Mouse (Mus musculus) neural tube, embryonic 12.5 days (tissue): ENCODE measurements around the gene Tfpt. TPM values are rescaled to one million over a fixed set of nuclear protein-coding genes. Genes with fewer than 3 reads are reported as not detected.

Source experiments
- ATAC-seq: fragments of 200-750 bp; cut with Nextera tagmentation; 2 replicates; pipeline ENCODE4 v1.8.0; 2017; ENCODE audit warnings: low read depth, mild to moderate bottlenecking, moderate TSS enrichment, moderate library complexity; ENCODE audit not compliant: low FRiP score
- H3K27ac ChIP-seq: fragments of 300-500 bp; sonication (generic); 2 replicates; pipeline ENCODE4 v1.5.1; 2016
- H3K27me3 ChIP-seq: fragments of 300-500 bp; sonication (generic); replicated peaks from 2 replicates; pipeline ENCODE4 v1.6.1; 2016; ENCODE audit warnings: mild to moderate bottlenecking
- H3K36me3 ChIP-seq: fragments of 300-500 bp; sonication (generic); 2 replicates; pipeline ENCODE4 v1.6.1; 2016; ENCODE audit warnings: mild to moderate bottlenecking
- H3K4me1 ChIP-seq: fragments of 300-500 bp; sonication (generic); 2 replicates; pipeline ENCODE4 v1.6.1; 2016
- H3K4me2 ChIP-seq: fragments of 300-500 bp; sonication (generic); replicated peaks from 2 replicates; pipeline ENCODE4 v1.6.1; 2016; ENCODE audit warnings: mild to moderate bottlenecking
- H3K4me3 ChIP-seq: fragments of 300-500 bp; sonication (generic); 2 replicates; pipeline ENCODE4 v1.5.1; 2016
- H3K9ac ChIP-seq: fragments of 300-500 bp; sonication (generic); 2 replicates; pipeline ENCODE4 v1.6.1; 2016; ENCODE audit warnings: mild to moderate bottlenecking
- H3K9me3 ChIP-seq: fragments of 300-500 bp; sonication (generic); 2 replicates; pipeline ENCODE4 v1.6.1; 2016; ENCODE audit warnings: mild to moderate bottlenecking
- WGBS: fragments of 180-500 bp; shearing (Covaris S2); methylation state at CpG from one replicate; pipeline ENCODE4 v1.1.7; 2016; 5-methylcytosine and 5-hydroxymethylcytosine counted together
- polyA plus RNA-seq: library from polyadenylated mRNA; unstranded; fragments of >200 nt; fragmentation: Nextera tagmentation; extraction: Ambion mirVana; gene quantifications from 2 replicates; pipeline ENCODE4 v1.2.1, GENCODE M21; 2016

The Tfpt gene
- polyA plus RNA-seq, 1 experiment from 2014 or later: 39.3 TPM

DNA sequence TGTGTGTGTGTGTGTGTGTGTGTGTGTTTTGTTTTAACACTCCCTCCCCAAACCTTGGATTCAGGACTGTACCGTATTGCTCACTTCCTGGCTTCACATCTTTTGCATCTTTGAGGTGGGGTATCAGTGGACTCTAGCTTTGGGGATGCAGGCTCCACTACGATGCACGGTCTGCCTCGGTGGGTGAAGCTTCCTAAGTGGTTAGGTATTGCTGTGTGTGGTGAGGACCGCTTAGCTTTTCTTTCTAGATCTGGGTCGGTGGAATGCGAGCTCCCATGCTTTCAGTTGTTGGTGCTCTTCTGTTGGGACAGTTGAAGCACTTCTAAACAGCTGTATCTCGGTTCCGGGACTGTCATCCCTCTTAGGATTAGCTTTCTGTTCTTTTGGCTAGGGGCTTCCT lies 16.5 kb upstream of the Tfpt start:
- Histone ChIP-seq H3K27me3 (no peaks in the 10 kb centered on the region), H3K36me3 (peaks cover 20% of the 10 kb centered on the region), H3K27ac (no peak overlapping the region), H3K4me3 (peak overlapping the region; percentile 90), H3K9ac (peak overlapping the region; percentile 98), H3K4me2 (peak overlapping the region; percentile 95), H3K9me3 (no peaks in the 10 kb centered on the region), H3K4me1 (peaks cover 34% of the 10 kb centered on the region)
- ATAC-seq: no peak
- WGBS: 32% methylated on average over 9 of the region's 9 CpGs

DNA sequence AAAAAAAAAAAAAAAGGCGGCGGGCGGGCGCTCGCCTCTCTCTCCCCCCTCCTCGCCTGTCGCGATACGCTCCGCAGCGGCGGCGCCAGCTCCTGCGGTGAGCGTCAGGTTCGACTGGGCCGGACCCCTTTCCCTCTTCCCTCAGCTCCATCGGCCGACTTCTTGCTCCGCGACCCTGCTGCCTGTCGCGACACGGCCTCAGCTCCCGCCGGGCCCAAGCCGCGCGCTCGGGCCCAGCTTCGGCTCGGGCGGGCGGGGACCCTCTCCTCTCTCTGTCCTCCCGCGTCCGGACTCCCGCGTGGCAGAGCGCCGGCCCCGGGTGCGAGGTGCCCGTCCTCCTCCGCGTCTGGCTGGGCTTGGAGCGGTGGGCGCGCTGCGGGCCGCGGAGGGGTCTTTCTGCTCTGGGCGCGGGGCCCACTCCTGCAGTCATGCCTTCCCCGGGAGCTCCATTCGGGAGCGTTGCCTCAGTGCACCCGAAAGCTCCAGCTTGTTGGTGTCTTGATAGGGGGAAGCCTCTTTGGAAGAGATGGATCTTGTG lies 15.8 kb upstream of the Tfpt start:
- no peaks in the 10 kb centered on the region for H3K27me3 ChIP-seq
- no peaks in the 10 kb centered on the region for H3K9me3 ChIP-seq
- peak overlapping the region; percentile 95 for H3K4me2 ChIP-seq
- H3K27ac ChIP-seq: peak overlapping the region; percentile 89
- H3K36me3 ChIP-seq: peaks cover 20% of the 10 kb centered on the region
- under 1% methylated on average over 58 of the region's 58 CpGs for WGBS
- ATAC-seq: peak; percentile 3
- H3K4me1 ChIP-seq: peaks cover 34% of the 10 kb centered on the region
- H3K9ac ChIP-seq: peak overlapping the region; percentile 98
- H3K4me3 ChIP-seq: peak overlapping the region; percentile 90

DNA sequence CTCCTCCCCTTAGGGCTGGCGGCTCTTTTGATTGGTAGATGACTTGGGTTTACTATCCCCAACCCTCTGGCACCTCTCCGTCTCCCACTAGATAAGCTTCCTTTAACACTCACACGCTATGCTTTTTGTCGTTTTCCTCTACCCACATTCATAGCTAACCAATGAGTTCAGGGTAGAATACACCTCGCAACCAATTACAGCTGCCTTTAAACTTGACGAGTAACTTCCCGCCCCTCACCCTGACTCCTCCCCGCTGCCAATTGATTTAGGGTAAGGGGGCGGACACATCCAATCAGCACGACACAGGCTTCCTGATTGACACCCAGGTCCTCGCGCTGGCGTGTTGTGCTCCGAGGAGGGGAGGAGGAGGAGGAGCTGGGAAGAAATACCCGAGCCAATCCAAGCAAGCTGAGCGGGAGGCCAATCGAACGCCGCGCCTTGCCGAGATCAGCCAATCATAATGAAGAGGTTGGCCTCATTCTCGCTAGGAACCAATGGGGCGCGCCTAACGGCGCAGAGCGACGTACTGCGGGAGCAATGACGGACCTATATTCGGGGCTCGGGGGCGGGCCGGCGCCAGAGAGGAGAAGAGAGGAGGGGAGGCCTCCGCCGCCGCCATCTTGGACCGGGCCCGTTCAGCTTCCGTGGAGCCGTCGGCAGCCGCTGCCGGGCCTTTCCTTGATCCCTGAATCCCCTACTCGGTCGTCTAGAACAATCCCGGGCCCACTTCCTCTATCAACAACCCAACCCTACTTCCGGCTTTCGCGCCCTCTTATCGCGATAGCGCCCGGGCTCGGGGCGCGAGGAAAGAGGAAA lies 15.2 kb upstream of the Tfpt start, which contains the start of gene Cnot3:
Gene Cnot3, plus strand, starts transcription at position 597 of the 816 bp plus-strand sequence.
- Histone ChIP-seq H3K4me1 (peaks cover 34% of the 10 kb centered on the region), H3K36me3 (peaks cover 21% of the 10 kb centered on the region), H3K4me3 (peak within 1 kb of the TSS; percentile 90), H3K27ac (peak within 1 kb of the TSS; percentile 89), H3K9me3 (no peaks in the 10 kb centered on the region), H3K27me3 (no peaks in the 10 kb centered on the region), H3K9ac (peak within 1 kb of the TSS; percentile 98), H3K4me2 (peak within 1 kb of the TSS; percentile 95)
- under 1% methylated on average over 54 of the region's 58 CpGs for WGBS
- ATAC-seq: peak; percentile 99

DNA sequence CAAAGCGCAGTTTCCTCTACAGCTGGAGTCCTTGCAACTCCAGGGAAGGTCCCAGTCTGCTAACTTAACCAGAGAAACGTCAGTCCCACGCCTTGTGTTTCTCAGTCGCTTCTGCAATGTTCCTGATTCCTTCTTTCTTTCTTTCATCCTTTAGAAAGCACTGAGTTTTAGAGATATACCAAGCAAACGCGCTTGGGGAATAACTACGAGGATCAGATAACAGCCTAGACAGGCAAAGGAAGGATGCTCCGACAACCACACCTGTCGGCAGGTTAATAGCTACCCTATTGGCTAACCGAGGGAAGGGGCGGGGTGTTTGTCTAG lies 14.6 kb upstream of the Tfpt start:
- no peak for ATAC-seq
- Histone ChIP-seq H3K4me1 (peaks cover 34% of the 10 kb centered on the region), H3K4me2 (peak overlapping the region; percentile 65), H3K36me3 (peaks cover 27% of the 10 kb centered on the region), H3K27me3 (no peaks in the 10 kb centered on the region), H3K4me3 (peak overlapping the region; percentile 34), H3K9ac (no peak overlapping the region), H3K27ac (no peak overlapping the region), H3K9me3 (no peaks in the 10 kb centered on the region)
- WGBS: under 1% methylated on average over 11 of the region's 11 CpGs

DNA sequence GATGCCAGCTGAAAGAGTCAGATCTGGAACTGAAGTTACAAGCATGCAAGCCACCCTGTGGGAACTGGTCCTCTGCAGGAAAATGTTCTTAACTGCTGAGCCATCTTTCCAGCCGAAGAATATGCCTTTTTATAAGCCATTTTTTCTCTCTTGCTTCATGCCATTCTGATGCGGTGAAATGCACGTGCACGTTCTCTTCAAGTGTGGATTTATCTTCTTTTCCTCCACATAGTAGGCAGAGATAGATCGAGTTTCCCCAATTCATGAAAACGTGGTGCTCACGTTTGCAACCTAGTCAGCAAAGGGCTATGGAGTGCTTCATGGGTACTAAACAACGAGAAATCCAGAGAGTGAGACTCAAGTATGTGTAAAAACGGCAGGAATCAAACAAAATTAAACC lies 14.1 kb upstream of the Tfpt start:
- H3K9ac ChIP-seq: no peak overlapping the region
- no peak overlapping the region for H3K27ac ChIP-seq
- peaks cover 28% of the 10 kb centered on the region for H3K36me3 ChIP-seq
- H3K4me3 ChIP-seq: peak overlapping the region; percentile 34
- peaks cover 32% of the 10 kb centered on the region for H3K4me1 ChIP-seq
- peak overlapping the region; percentile 65 for H3K4me2 ChIP-seq
- no peak for ATAC-seq
- WGBS: 26% methylated on average over 9 of the region's 9 CpGs
- no peaks in the 10 kb centered on the region for H3K27me3 ChIP-seq
- H3K9me3 ChIP-seq: no peaks in the 10 kb centered on the region

DNA sequence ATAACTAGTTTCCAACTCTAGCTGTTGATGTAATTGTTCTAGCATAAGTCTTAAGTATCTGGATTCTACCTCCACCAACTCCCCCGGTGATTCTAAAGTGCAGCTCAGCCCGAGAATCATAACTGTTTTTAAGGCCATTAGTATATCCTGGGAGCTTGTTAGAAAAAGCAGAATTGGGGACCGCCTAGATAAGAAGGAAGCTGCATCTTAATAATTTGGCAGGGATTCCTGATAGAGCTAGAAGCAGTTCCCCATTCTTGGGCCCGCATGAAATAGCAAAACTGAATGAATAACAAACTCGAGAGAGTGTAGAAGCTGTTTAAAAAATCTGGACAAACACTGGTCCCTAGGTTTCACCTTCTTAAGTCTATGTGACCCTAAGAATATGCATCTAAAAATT lies 13.7 kb upstream of the Tfpt start:
- WGBS: 71% methylated on average over 5 of the region's 5 CpGs
- H3K4me2 ChIP-seq: no peak overlapping the region
- ATAC-seq: no peak

DNA sequence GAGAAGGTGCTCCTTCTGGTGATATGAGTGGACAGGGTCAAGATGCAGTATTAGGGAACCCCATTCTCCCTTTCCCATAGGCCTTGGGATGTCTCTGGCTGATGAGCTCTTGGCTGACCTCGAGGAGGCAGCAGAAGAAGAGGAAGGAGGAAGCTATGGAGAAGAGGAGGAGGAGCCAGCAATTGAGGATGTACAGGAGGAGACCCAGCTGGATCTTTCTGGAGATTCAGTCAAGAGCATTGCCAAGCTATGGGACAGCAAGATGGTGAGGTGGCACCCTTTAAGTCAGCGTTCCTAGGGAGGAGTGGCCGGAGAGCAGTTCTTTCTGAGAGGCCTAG lies 718 bp upstream of the Tfpt start:
- H3K9me3 ChIP-seq: no peaks in the 10 kb centered on the region
- ATAC-seq: 0 out of 2 replicates have a peak, but pooled peaks have one; percentile 3
- 65% methylated on average over 3 of the region's 3 CpGs for WGBS

More for the DNA sequence above, 13.7 kb upstream of the Tfpt start:
- no peaks in the 10 kb centered on the region for H3K27me3 ChIP-seq
- no peaks in the 10 kb centered on the region for H3K9me3 ChIP-seq
- peaks cover 32% of the 10 kb centered on the region for H3K36me3 ChIP-seq
- no peak overlapping the region for H3K27ac ChIP-seq
- H3K9ac ChIP-seq: no peak overlapping the region
- peaks cover 28% of the 10 kb centered on the region for H3K4me1 ChIP-seq
- H3K4me3 ChIP-seq: no peak overlapping the region

DNA sequence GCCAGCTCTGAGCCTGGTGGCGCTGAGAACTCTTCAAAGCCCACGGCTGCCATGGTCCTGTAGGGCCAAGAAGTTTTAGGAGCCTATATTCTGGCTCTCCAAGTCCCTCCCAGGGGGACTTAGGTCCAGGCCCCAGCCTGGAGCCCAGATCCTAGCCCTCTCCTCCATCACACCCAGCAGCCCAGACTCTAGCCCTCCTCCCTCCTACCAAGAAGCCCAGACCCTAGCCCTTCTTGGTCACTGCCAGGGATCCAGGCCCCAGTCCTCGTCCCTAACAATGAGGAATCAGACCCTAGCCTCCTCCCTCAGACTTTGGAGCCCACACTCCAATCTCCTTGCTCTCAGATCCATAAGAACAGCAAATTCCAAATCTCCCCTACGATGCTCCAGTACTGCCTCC lies 699 bp downstream of the Tfpt start:
- no peaks in the 10 kb centered on the region for H3K27me3 ChIP-seq
- peak overlapping the region; percentile 65 for H3K4me3 ChIP-seq
- H3K4me1 ChIP-seq: peaks cover 25% of the 10 kb centered on the region
- H3K36me3 ChIP-seq: peaks cover 43% of the 10 kb centered on the region
- ATAC-seq: peak; percentile 52
- no peak overlapping the region for H3K27ac ChIP-seq
- H3K9me3 ChIP-seq: no peaks in the 10 kb centered on the region
- 36% methylated on average over 4 of the region's 4 CpGs for WGBS
- peak overlapping the region; percentile 69 for H3K9ac ChIP-seq
- H3K4me2 ChIP-seq: peak overlapping the region; percentile 97

More for the DNA sequence above, 718 bp upstream of the Tfpt start:
- Histone ChIP-seq H3K27ac (no peak overlapping the region), H3K4me1 (peaks cover 25% of the 10 kb centered on the region), H3K27me3 (no peaks in the 10 kb centered on the region), H3K36me3 (peaks cover 43% of the 10 kb centered on the region), H3K9ac (peak overlapping the region; percentile 69), H3K4me2 (peak overlapping the region; percentile 97), H3K4me3 (peak overlapping the region; percentile 65)

DNA sequence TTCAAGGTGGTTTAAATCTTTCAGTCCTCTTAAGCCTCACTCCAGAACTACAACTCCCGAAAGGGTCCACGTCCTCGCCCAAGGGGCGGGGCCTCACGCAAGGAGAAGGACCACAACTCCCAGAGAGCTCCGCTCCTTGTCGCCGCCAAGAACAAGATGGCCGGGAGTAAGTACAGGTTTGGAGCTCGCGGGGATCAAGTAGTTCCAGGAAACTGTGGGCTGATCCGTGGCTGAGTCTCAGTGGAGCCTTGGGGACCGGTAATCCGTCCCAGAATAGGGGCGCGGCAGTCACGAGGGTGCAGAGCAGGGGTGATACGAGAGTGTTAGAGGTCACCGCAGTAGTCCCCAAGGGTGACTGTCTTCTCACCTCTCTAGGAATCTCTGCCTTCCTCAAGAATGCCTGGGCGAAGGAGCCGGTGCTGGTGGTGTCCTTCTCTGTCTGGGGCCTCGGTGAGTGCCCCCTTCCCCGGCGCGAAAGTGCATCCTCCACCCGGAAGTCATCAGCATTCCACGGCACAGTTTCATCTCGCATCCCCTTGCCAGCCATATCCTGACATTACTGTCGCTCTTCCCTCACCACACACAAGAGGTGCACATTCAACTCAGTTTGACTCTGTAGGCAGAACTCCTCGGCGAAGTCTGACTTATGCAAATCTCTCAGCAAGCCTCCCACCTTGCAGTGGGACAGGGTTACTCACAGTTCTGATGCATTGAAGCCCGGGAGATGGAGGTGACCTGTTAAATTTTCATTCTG lies 12.3 kb downstream of the Tfpt start, which contains the start of gene Ndufa3:
Gene Ndufa3, plus strand, starts transcription at position 132 of the 754 bp plus-strand sequence.
- peak within 1 kb of the TSS; percentile 78 for H3K9ac ChIP-seq
- H3K9me3 ChIP-seq: no peaks in the 10 kb centered on the region
- peaks cover 27% of the 10 kb centered on the region for H3K36me3 ChIP-seq
- H3K4me1 ChIP-seq: peaks cover 4% of the 10 kb centered on the region; the same call in 1 of the 2 replicates
- WGBS: 1% methylated on average over 32 of the region's 32 CpGs
- no peak within 1 kb of the TSS for H3K27ac ChIP-seq
- no peaks in the 10 kb centered on the region for H3K27me3 ChIP-seq
- H3K4me3 ChIP-seq: peak within 1 kb of the TSS; percentile 72
- H3K4me2 ChIP-seq: peak within 1 kb of the TSS; percentile 87
- ATAC-seq: peak; percentile 94

DNA sequence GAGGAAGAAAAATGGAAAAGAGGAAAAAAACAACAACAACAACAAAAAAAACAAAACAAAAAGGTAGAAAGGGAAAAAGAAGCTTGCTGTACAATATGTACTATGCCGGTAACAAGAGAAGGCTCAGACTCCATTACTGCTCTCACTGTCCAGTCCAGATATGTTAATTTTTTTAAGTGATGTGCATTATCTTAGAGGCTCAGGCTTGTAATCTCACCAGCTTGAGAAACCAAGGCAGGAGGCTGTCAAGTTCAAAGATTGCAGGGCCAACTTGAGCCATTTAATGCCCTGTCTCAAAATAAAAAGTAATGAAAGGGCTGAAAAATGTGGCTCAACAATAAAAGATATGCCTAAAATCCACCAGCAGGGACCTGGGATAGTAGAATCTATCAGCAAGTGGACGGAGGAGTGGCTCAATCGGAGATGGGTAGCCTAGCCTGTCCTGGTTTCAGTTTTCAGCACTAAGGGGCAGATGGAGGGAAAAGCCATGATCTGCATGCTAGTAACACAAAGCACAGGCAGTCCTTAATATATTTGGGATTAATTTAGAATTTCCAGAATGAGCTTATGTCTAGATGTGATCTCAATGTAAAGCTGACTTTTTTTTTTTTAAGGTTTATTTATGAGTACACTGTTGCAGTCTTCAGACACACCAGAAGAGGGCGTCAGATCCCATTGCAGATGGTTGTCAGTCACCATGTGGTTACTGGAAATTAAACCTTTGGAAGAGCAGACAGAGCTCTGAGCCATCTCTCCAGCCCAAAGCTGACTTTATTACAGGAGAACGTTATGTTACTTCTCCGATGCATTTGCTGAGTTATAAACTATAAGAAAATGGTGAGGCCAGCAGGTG lies 13.1 kb downstream of the Tfpt start:
- Histone ChIP-seq H3K27ac (no peak overlapping the region), H3K9me3 (no peaks in the 10 kb centered on the region), H3K4me1 (peaks cover 4% of the 10 kb centered on the region; the same call in 1 of the 2 replicates), H3K4me2 (peak overlapping the region; percentile 87), H3K27me3 (no peaks in the 10 kb centered on the region), H3K36me3 (peaks cover 20% of the 10 kb centered on the region), H3K4me3 (peak overlapping the region; percentile 72), H3K9ac (no peak overlapping the region)
- WGBS: 39% methylated on average over 6 of the region's 6 CpGs
- peak; percentile 51 for ATAC-seq

DNA sequence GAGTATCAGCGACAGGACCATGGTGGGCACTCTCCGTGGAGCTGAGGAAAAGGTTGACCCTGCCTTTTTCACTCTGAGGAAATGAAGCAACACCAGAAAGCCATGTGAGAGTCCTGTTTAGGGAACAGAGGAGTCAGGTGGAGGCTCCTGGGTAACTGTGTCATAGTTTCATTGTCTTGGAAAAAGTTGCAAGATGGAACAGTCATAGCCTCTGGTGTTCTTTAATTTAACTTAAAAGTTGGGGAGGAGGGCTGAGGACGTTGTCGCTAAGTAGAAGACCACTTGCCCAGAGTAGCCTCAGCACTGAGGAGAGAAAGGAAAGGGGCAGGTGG lies 13.7 kb downstream of the Tfpt start, which contains the start of gene Oscar:
Gene Oscar, minus strand, starts transcription at position 101 of the 332 bp plus-strand sequence.
- no peak for ATAC-seq
- Histone ChIP-seq H3K4me2 (peak within 1 kb of the TSS; percentile 87), H3K36me3 (peaks cover 19% of the 10 kb centered on the region), H3K4me1 (peaks cover 4% of the 10 kb centered on the region; the same call in 1 of the 2 replicates), H3K27ac (no peak within 1 kb of the TSS), H3K9ac (no peak within 1 kb of the TSS), H3K4me3 (peak within 1 kb of the TSS; percentile 72), H3K9me3 (no peaks in the 10 kb centered on the region), H3K27me3 (no peaks in the 10 kb centered on the region)
- 82% methylated on average over 4 of the region's 4 CpGs for WGBS
